Mouse (Mus musculus) stomach, embryonic 15.5 days (tissue): ENCODE results near the gene Madcam1. TPM values are rescaled to one million over a fixed set of nuclear protein-coding genes. Genes with fewer than 3 reads are reported as not detected.

Experiments
- ATAC-seq: fragments of 200-750 bp; cut with Nextera tagmentation; 2 replicates; pipeline ENCODE4 v1.8.0; 2017; ENCODE audit warnings: low read depth, moderate number of reproducible peaks, moderate TSS enrichment; ENCODE audit not compliant: insufficient read depth, low FRiP score
- H3K27ac ChIP-seq: fragments of 300-500 bp; sonication (generic); 2 replicates; pipeline ENCODE4 v1.5.1; 2015; ENCODE audit warnings: mild to moderate bottlenecking, inconsistent platforms
- H3K27me3 ChIP-seq: fragments of 300-500 bp; sonication (generic); replicated peaks from 2 replicates; pipeline ENCODE4 v1.6.1; 2015; ENCODE audit warnings: inconsistent platforms
- H3K36me3 ChIP-seq: fragments of 300-500 bp; sonication (generic); 2 replicates; pipeline ENCODE4 v1.6.1; 2015; ENCODE audit warnings: inconsistent platforms
- H3K4me1 ChIP-seq: fragments of 300-500 bp; sonication (generic); 2 replicates; pipeline ENCODE4 v1.6.1; 2015; ENCODE audit warnings: inconsistent platforms
- H3K4me2 ChIP-seq: fragments of 300-500 bp; sonication (generic); 2 replicates; pipeline ENCODE4 v1.6.1; 2015; ENCODE audit warnings: mild to moderate bottlenecking, inconsistent platforms
- H3K4me3 ChIP-seq: fragments of 300-500 bp; sonication (generic); replicated peaks from 2 replicates; pipeline ENCODE4 v1.5.1; 2015; ENCODE audit warnings: inconsistent platforms
- H3K9ac ChIP-seq: fragments of 300-500 bp; sonication (generic); 2 replicates; pipeline ENCODE4 v1.6.1; 2015; ENCODE audit warnings: inconsistent platforms
- H3K9me3 ChIP-seq: fragments of 300-500 bp; sonication (generic); 2 replicates; pipeline ENCODE4 v1.6.1; 2016; ENCODE audit warnings: inconsistent platforms
- WGBS: fragments of 180-500 bp; shearing (Covaris S2); methylation state at CpG from one replicate; pipeline ENCODE4 v1.1.7; 2015; 5-methylcytosine and 5-hydroxymethylcytosine counted together
- polyA plus RNA-seq: library from polyadenylated mRNA; unstranded; fragments of >200 nt; fragmentation: Nextera tagmentation; extraction: Ambion mirVana; gene quantifications from 2 replicates; pipeline ENCODE4 v1.2.1, GENCODE M21; 2015

Gene Madcam1
- polyA plus RNA-seq, 1 experiment from 2014 or later: 41.1 TPM

DNA sequence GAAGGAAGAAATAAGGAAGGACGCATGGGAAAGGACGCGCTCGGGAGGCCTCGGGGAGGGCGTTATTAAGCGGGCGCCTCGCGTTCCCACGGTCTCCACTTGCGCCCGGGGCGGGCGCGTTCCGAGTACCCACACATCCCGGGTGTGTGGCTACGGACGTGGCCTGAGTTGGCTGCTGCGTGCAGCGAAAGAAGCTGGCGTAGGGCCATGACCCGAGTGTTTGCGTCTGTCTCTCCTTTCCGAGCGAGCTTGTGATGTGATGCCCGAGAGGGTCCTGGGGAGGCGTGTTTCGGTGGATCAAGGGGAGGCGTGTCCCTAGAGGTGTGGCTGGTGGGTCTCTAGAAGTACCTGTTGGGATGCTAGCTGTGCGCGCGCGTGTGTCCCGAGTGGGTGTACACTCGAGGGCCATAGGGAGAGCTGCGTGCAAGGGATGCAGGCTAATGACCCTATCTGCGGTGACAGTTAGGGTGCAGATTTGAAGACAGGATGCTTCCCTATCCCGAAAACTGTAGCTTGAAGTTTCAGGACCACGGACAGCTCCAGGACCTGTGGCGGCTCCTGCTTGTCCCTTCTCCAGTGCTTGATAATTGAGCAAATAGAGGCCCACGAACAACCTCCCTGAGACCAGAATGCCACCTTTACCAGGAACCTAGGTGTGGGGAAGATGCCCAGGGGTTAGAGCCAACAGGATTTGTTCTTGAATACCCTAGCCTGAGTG, 53.4 kb downstream of the Madcam1 start:
- Histone ChIP-seq H3K9me3 (no peaks in the 10 kb centered on the region), H3K4me3 (peak overlapping the region; percentile 59), H3K36me3 (no peaks in the 10 kb centered on the region), H3K9ac (no peak overlapping the region), H3K27ac (no peak overlapping the region), H3K4me1 (peaks cover 18% of the 10 kb centered on the region), H3K27me3 (peaks cover 45% of the 10 kb centered on the region), H3K4me2 (peak overlapping the region; percentile 94)
- no peak for ATAC-seq
- WGBS: 3% methylated on average over 43 of the region's 43 CpGs

Other genes with a start within 250 kb of the Madcam1 start
- gene Vmn2r83, start 195.8 kb upstream of the Madcam1 start, polyA plus RNA-seq: not detected in 2 replicates
- gene Plpp2, start 130.8 kb upstream of the Madcam1 start, polyA plus RNA-seq: 69.7 and 70.6 TPM in 2 replicates
- gene Mier2, start 109.4 kb upstream of the Madcam1 start, polyA plus RNA-seq: 49.2 and 50.1 TPM in 2 replicates
- not detected in 2 replicates for gene Theg, start 77.2 kb upstream of the Madcam1 start, polyA plus RNA-seq
- 0.08 and 0.14 TPM in 2 replicates for gene C2cd4c, start 50.5 kb upstream of the Madcam1 start, polyA plus RNA-seq
- gene Shc2, start 26.6 kb upstream of the Madcam1 start, polyA plus RNA-seq: 9.1 and 10.6 TPM in 2 replicates
- gene Odf3l2, start 18.8 kb upstream of the Madcam1 start, polyA plus RNA-seq: not detected in 2 replicates
- 58.2 and 59.3 TPM in 2 replicates for gene Tpgs1, start 4.8 kb downstream of the Madcam1 start, polyA plus RNA-seq
- 107 and 108 TPM in 2 replicates for gene Cdc34, start 17.6 kb downstream of the Madcam1 start, polyA plus RNA-seq
- gene Gzmm, start 24.5 kb downstream of the Madcam1 start, polyA plus RNA-seq: 0.40 and 0.57 TPM in 2 replicates
- gene Bsg, start 39.9 kb downstream of the Madcam1 start, polyA plus RNA-seq: 1,050 and 1,128 TPM in 2 replicates
- 0.08 and 0.14 TPM in 2 replicates for gene Hcn2, start 52.1 kb downstream of the Madcam1 start, polyA plus RNA-seq
- gene Polrmt, start 82.0 kb downstream of the Madcam1 start, polyA plus RNA-seq: 33.9 and 38.7 TPM in 2 replicates
- gene Fgf22, start 90.5 kb downstream of the Madcam1 start, polyA plus RNA-seq: 0.31 and 0.36 TPM in 2 replicates
- gene Rnf126, start 102.4 kb downstream of the Madcam1 start, polyA plus RNA-seq: 87.8 and 88.1 TPM in 2 replicates
- 14.8 and 15.5 TPM in 2 replicates for gene Fstl3, start 112.7 kb downstream of the Madcam1 start, polyA plus RNA-seq
- gene Prss57, start 126.4 kb downstream of the Madcam1 start, polyA plus RNA-seq: 0.23 and 0.31 TPM in 2 replicates
- 53.3 and 54.1 TPM in 2 replicates for gene Palm, start 129.0 kb downstream of the Madcam1 start, polyA plus RNA-seq
- 50.0 and 67.2 TPM in 2 replicates for gene Misp, start 156.4 kb downstream of the Madcam1 start, polyA plus RNA-seq
- gene Ptbp1, start 189.9 kb downstream of the Madcam1 start, polyA plus RNA-seq: 295 and 299 TPM in 2 replicates
- gene Prtn3, start 209.9 kb downstream of the Madcam1 start, polyA plus RNA-seq: 5.2 and 10.6 TPM in 2 replicates
- 32.9 and 36.1 TPM in 2 replicates for gene Plppr3, start 210.1 kb downstream of the Madcam1 start, polyA plus RNA-seq
- 3.8 and 11.1 TPM in 2 replicates for gene Elane, start 221.7 kb downstream of the Madcam1 start, polyA plus RNA-seq
- not detected in 2 replicates for gene Cfd, start 226.3 kb downstream of the Madcam1 start, polyA plus RNA-seq
- 43.6 and 47.8 TPM in 2 replicates for gene Med16, start 244.4 kb downstream of the Madcam1 start, polyA plus RNA-seq
- 4.4 and 13.3 TPM in 2 replicates for gene Gm26602, start 246.3 kb downstream of the Madcam1 start, polyA plus RNA-seq